Mouse (Mus musculus): ENCODE measurements around the gene Nck2. TPM values are rescaled to one million over a fixed set of nuclear protein-coding genes. Genes with fewer than 3 reads are reported as not detected.
"Not testable (repeated sequence)": the region's sequence is repeated elsewhere in the genome, so short reads cannot be mapped to it uniquely, and the experiment has no call there.

Gene Nck2
- polyA plus RNA-seq, 1 experiment from 2014 or later = 31.0 TPM

GRCm38 (mm10) chr1:43548749-43549148, 104.4 kb downstream of the Nck2 start:
- peaks cover 14% of the 10 kb centered on the region; the same call in 1 of the 2 replicates for H3K4me1 ChIP-seq
- WGBS = 72% methylated on average over 5 of the region's 5 CpGs
- H3K27me3 ChIP-seq (replicated peaks) = no peaks in the 10 kb centered on the region
- H3K27ac ChIP-seq (replicated peaks) = no peak overlapping the region
- H3K4me2 ChIP-seq = no peak overlapping the region
- H3K9me3 ChIP-seq (replicated peaks) = no peaks in the 10 kb centered on the region
- no peaks in the 10 kb centered on the region for H3K36me3 ChIP-seq
- no peak for ATAC-seq (ENCODE audit: low FRiP score)
- H3K9ac ChIP-seq (replicated peaks) = no peak overlapping the region
- H3K4me3 ChIP-seq (replicated peaks) = no peak overlapping the region

- Histone ChIP-seq H3K4me2 (no peak overlapping the region), H3K9ac (replicated peaks) (no peak overlapping the region), H3K27ac (replicated peaks) (no peak overlapping the region), H3K9me3 (replicated peaks) (no peaks in the 10 kb centered on the region), H3K4me3 (replicated peaks) (no peak overlapping the region), H3K27me3 (replicated peaks) (no peaks in the 10 kb centered on the region), H3K36me3 (no peaks in the 10 kb centered on the region; the same call in 1 of the 2 replicates), H3K4me1 (peaks cover 21% of the 10 kb centered on the region)
- no peak for ATAC-seq (ENCODE audit: low FRiP score)
- 71% methylated on average over 3 of the region's 3 CpGs for WGBS
These were observed 106.1 kb downstream of the Nck2 start for GRCm38 (mm10) chr1:43550525-43550924.

- 94% methylated on average over 37 of the region's 37 CpGs for WGBS
- H3K9ac ChIP-seq (replicated peaks); H3K36me3 ChIP-seq; H3K4me2 ChIP-seq; H3K27ac ChIP-seq (replicated peaks); H3K27me3 ChIP-seq (replicated peaks); H3K4me3 ChIP-seq (replicated peaks); H3K9me3 ChIP-seq (replicated peaks); ATAC-seq (ENCODE audit: low FRiP score): not testable (repeated sequence)
- H3K4me1 ChIP-seq = peaks cover 17% of the 10 kb centered on the region
These were observed 109.8 kb downstream of the Nck2 start for GRCm38 (mm10) chr1:43553989-43554679.

DNA sequence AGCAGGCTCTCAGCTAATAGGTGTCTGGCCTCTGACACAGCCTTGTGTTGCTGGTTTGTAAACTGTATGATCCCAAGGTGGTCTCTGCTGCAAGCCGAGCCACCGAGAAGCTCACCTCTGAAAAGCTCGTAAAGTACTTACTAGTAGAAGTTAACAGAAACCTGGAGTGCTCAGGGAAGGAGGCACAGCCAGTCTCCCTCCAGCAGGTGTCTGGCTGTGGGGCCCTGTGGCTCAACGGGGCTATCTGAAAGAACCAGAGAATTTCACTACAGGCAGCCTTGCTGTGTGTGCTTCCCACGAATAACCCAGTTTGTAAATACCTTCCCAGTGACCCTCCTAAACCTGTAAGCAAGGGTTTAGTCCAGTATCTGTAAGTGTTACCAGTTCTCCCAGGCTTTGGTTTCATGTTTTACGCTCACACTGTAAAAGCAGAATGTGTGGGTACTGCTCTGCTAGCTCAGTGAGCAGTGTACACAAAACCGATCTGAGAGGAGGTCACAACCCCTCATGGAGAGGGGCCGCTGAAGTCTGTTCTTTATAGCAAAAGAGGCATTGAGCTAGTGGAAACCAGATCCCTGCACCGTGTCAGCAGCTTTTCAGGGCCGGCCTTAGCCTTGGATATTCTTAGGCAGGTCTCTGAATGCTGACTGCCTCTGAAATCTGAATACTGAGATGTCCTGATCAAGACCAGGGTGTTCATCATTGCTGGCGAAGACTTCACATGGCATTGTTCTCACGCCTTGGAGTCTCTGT, 111.0 kb downstream of the Nck2 start:
- no peak for ATAC-seq (ENCODE audit: low FRiP score)
- no peak overlapping the region for H3K9ac ChIP-seq (replicated peaks)

DNA sequence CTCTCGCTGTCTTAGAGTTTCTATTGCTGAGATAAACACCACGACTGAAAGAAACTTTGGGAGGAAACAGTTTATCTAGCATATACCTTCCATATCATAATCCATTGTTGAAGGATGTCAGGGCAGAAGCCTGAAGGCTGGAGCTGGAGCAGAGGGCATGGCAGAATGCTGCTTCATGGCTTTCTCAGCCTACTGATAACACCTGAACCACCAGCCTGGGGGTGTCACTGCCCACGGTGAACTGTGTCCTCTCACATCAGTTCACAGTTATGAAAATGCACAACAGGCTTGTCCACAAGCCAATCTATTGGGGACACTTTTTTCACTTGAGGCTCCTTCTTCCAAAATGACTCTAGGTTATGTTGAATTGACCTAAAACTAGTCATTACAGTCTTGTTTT, 114.0 kb downstream of the Nck2 start:
- Histone ChIP-seq H3K36me3 (no peaks in the 10 kb centered on the region; the same call in 1 of the 2 replicates), H3K9ac (replicated peaks) (no peak overlapping the region), H3K4me3 (replicated peaks) (no peak overlapping the region), H3K4me1 (peaks cover 15% of the 10 kb centered on the region; the same call in 1 of the 2 replicates), H3K9me3 (replicated peaks) (no peaks in the 10 kb centered on the region), H3K27me3 (replicated peaks) (no peaks in the 10 kb centered on the region), H3K27ac (replicated peaks) (no peak overlapping the region), H3K4me2 (no peak overlapping the region)
- no peak for ATAC-seq (ENCODE audit: low FRiP score)
- 95% methylated on average over 3 of the region's 3 CpGs for WGBS

More for the DNA sequence above, 111.0 kb downstream of the Nck2 start:
- Histone ChIP-seq H3K4me2 (no peak overlapping the region), H3K36me3 (no peaks in the 10 kb centered on the region; the same call in 1 of the 2 replicates), H3K4me1 (peaks cover 15% of the 10 kb centered on the region; the same call in 1 of the 2 replicates), H3K27me3 (replicated peaks) (no peaks in the 10 kb centered on the region), H3K4me3 (replicated peaks) (no peak overlapping the region), H3K9me3 (replicated peaks) (no peaks in the 10 kb centered on the region), H3K27ac (replicated peaks) (peak overlapping the region; percentile 20; the same call in 1 of the 2 replicates)
- 50% methylated on average over 12 of the region's 12 CpGs for WGBS

- H3K9ac ChIP-seq (replicated peaks) = no peak overlapping the region
- no peak overlapping the region for H3K4me3 ChIP-seq (replicated peaks)
- WGBS = 85% methylated on average over 5 of the region's 5 CpGs
- no peaks in the 10 kb centered on the region for H3K9me3 ChIP-seq (replicated peaks)
- no peaks in the 10 kb centered on the region; the same call in 1 of the 2 replicates for H3K36me3 ChIP-seq
- no peak overlapping the region for H3K27ac ChIP-seq (replicated peaks)
- peaks cover 15% of the 10 kb centered on the region; the same call in 1 of the 2 replicates for H3K4me1 ChIP-seq
- no peak overlapping the region for H3K4me2 ChIP-seq
- no peaks in the 10 kb centered on the region for H3K27me3 ChIP-seq (replicated peaks)
- ATAC-seq (ENCODE audit: low FRiP score) = no peak
These were observed 114.8 kb downstream of the Nck2 start for GRCm38 (mm10) chr1:43559043-43559692.

GRCm38 (mm10) chr1:43561085-43561484, 116.7 kb downstream of the Nck2 start:
- H3K4me3 ChIP-seq (replicated peaks) = no peak overlapping the region
- no peaks in the 10 kb centered on the region for H3K27me3 ChIP-seq (replicated peaks)
- WGBS = 92% methylated on average over 3 of the region's 3 CpGs
- no peak overlapping the region for H3K9ac ChIP-seq (replicated peaks)
- no peak overlapping the region for H3K4me2 ChIP-seq
- no peaks in the 10 kb centered on the region for H3K9me3 ChIP-seq (replicated peaks)
- no peaks in the 10 kb centered on the region for H3K36me3 ChIP-seq
- ATAC-seq (ENCODE audit: low FRiP score) = no peak
- 0 out of 2 replicates have a peak, but pooled peaks cover 4% of the 10 kb centered on the region for H3K4me1 ChIP-seq
- H3K27ac ChIP-seq (replicated peaks) = no peak overlapping the region

GRCm38 (mm10) chr1:43562002-43562666, 117.8 kb downstream of the Nck2 start:
- Histone ChIP-seq H3K27ac (replicated peaks) (no peak overlapping the region), H3K27me3 (replicated peaks) (no peaks in the 10 kb centered on the region), H3K36me3 (no peaks in the 10 kb centered on the region), H3K9ac (replicated peaks) (no peak overlapping the region), H3K4me3 (replicated peaks) (no peak overlapping the region), H3K4me1 (no peaks in the 10 kb centered on the region), H3K4me2 (no peak overlapping the region), H3K9me3 (replicated peaks) (no peaks in the 10 kb centered on the region)
- ATAC-seq (ENCODE audit: low FRiP score) = no peak
- 75% methylated on average over 13 of the region's 13 CpGs for WGBS

GRCm38 (mm10) chr1:43565260-43565659, 120.9 kb downstream of the Nck2 start:
- no peaks in the 10 kb centered on the region for H3K27me3 ChIP-seq (replicated peaks)
- WGBS = 93% methylated on average over 4 of the region's 4 CpGs
- H3K4me2 ChIP-seq = no peak overlapping the region
- H3K36me3 ChIP-seq = 0 out of 2 replicates have a peak, but pooled peaks cover 2% of the 10 kb centered on the region
- no peaks in the 10 kb centered on the region for H3K9me3 ChIP-seq (replicated peaks)
- no peaks in the 10 kb centered on the region for H3K4me1 ChIP-seq
- no peak for ATAC-seq (ENCODE audit: low FRiP score)
- H3K9ac ChIP-seq (replicated peaks) = no peak overlapping the region
- H3K4me3 ChIP-seq (replicated peaks) = no peak overlapping the region
- no peak overlapping the region for H3K27ac ChIP-seq (replicated peaks)

- Histone ChIP-seq H3K4me1 (no peaks in the 10 kb centered on the region), H3K9me3 (replicated peaks) (no peaks in the 10 kb centered on the region), H3K4me3 (replicated peaks) (no peak overlapping the region), H3K4me2 (no peak overlapping the region), H3K27ac (replicated peaks) (no peak overlapping the region), H3K27me3 (replicated peaks) (no peaks in the 10 kb centered on the region), H3K9ac (replicated peaks) (no peak overlapping the region), H3K36me3 (peaks cover 9% of the 10 kb centered on the region; the same call in 1 of the 2 replicates)
- 63% methylated on average over 8 of the region's 8 CpGs for WGBS
- ATAC-seq (ENCODE audit: low FRiP score) = peak; percentile 32; the same call in 1 of the 2 replicates
These were observed 122.4 kb downstream of the Nck2 start for GRCm38 (mm10) chr1:43566677-43567377.

DNA sequence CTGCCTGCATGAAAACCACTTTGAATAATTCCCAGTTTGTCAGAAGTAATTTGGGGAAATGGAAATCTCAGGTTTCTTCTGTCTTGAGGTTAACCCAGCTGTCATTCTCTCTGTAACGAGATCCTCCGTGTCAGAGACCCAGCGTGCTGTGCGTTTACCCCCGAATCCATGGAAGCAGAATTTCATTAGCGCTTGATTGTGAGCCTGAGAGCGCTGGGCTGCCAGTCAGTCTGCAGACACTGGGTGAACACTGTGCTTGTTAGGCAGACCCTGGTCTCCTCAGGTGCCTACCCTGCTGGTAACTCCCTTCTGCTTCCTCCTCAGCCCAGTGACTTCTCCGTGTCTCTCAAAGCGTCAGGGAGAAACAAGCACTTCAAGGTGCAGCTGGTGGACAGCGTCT, 124.4 kb downstream of the Nck2 start:
- no peak overlapping the region for H3K9ac ChIP-seq (replicated peaks)
- no peak for ATAC-seq (ENCODE audit: low FRiP score)
- H3K27ac ChIP-seq (replicated peaks) = no peak overlapping the region

More for the DNA sequence above, 124.4 kb downstream of the Nck2 start:
- Histone ChIP-seq H3K9me3 (replicated peaks) (no peaks in the 10 kb centered on the region), H3K36me3 (peaks cover 9% of the 10 kb centered on the region; the same call in 1 of the 2 replicates), H3K4me1 (no peaks in the 10 kb centered on the region), H3K4me2 (no peak overlapping the region), H3K4me3 (replicated peaks) (no peak overlapping the region), H3K27me3 (replicated peaks) (no peaks in the 10 kb centered on the region)
- WGBS = 73% methylated on average over 10 of the region's 10 CpGs
